Comparison of ENCODE assay signal across 8 mouse cellular contexts in the genomic region with DNA sequence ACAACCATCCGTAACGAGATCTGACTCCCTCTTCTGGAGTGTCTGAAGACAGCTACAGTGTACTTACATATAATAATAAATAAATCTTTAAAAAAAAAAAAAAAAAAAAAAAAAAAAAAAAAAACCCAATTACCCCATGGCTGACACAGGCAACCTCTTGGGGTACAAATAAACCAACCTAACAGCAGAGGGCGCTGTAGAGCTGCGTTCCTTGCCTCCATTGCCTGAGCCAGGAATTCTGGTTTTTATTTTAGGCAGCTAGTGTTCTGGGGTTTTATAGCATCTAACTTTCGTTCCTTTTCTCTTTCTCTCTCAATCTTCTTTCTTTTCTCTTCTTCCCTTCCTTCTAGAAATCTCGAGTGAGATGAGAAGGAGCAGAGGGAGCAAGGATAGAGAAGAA. TPM values are rescaled to one million over a fixed set of nuclear protein-coding genes. Genes with fewer than 3 reads are reported as not detected.
DNase-seq lines count a peak whose midpoint lies in the region; ATAC-seq and TF ChIP-seq lines count a peak whose summit lies in the region.
"Not testable (repeated sequence)": the region's sequence is repeated elsewhere in the genome, so short reads cannot be mapped to it uniquely, and the experiment has no call there.

No protein-coding gene starts in this region.

- H3K9ac ChIP-seq in limb, embryonic 14.5 days (ENCODE audit: low read depth, low read length, severe bottlenecking), result not testable (repeated sequence)

- not testable (repeated sequence) for H3K4me1 ChIP-seq in limb, embryonic 14.5 days (ENCODE audit: control insufficient read depth, insufficient read depth, low read length); testis, adult 2 months (ENCODE audit: control insufficient read depth, insufficient read depth, low read length)

- peak; percentile 76; the same call in 1 of the 2 replicates for TF ChIP-seq CTCF in testis, adult 2 months (IDR thresholded peaks at IDR 0.05; ENCODE audit: control insufficient read depth, insufficient read depth, insufficient replicate concordance, low read depth, low read length)

- not testable (repeated sequence) for ATAC-seq in limb, embryonic 14.5 days (ENCODE audit: low FRiP score, low read depth)

- not testable (repeated sequence) for TF ChIP-seq POLR2A in limb, embryonic 14.5 days (IDR thresholded peaks at IDR 0.05; ENCODE audit: borderline replicate concordance, extremely low read depth, insufficient read depth, insufficient read length); testis, adult 2 months (IDR thresholded peaks at IDR 0.05; ENCODE audit: control insufficient read depth, low read depth, low read length)

- H3K36me3 ChIP-seq in limb, embryonic 14.5 days (ENCODE audit: control insufficient read depth, insufficient read depth, low read length); testis, adult 2 months (ENCODE audit: control insufficient read depth, insufficient read depth, low read length): not testable (repeated sequence)

- not testable (repeated sequence) for H3K9me3 ChIP-seq in limb, embryonic 14.5 days (ENCODE audit: control insufficient read depth, low read length)

- not testable (repeated sequence) for H3K4me3 ChIP-seq in limb, embryonic 14.5 days (replicated peaks; ENCODE audit: low read length); testis, adult 2 months (ENCODE audit: control insufficient read depth, low read depth, low read length)

- DNase-seq in CD4-positive helper T cell, adult 2 months (ENCODE audit: low read depth, low spot score), result peak; percentile 81
- DNase-seq in adrenal gland, postnatal 25 days, result peak; percentile 76
- peak; percentile 83 for DNase-seq in embryo, embryonic 11 days
- DNase-seq in heart, adult 18-20 months, result peak; percentile 78 to 88
- peak; percentile 89 for DNase-seq in kidney, postnatal 10 days
- DNase-seq in limb, embryonic 14.5 days (ENCODE audit: low spot score), result peak; percentile 88
- DNase-seq in neural tube, embryonic 10.5 days (ENCODE audit: extremely low spot score, low spot score), result peak; percentile 59

- WGBS in limb, embryonic 14.5 days, result 8% methylated on average over 4 of the region's 6 CpGs

- H3K27ac ChIP-seq in limb, embryonic 14.5 days (replicated peaks; ENCODE audit: low read depth, low read length); testis, adult 2 months (ENCODE audit: control insufficient read depth, insufficient read depth, low read depth, low read length): not testable (repeated sequence)

- not testable (repeated sequence) for H3K4me2 ChIP-seq in limb, embryonic 14.5 days (replicated peaks; ENCODE audit: low read depth, low read length, severe bottlenecking)

- H3K27me3 ChIP-seq in limb, embryonic 14.5 days (ENCODE audit: control insufficient read depth, insufficient read depth, low read length); testis, adult 2 months (ENCODE audit: control insufficient read depth, insufficient read depth, low read length): not testable (repeated sequence)

RNA-seq across cellular contexts. Expression of gene Socs7, which starts 4.7 kb away (rescaled TPM):
- total RNA-seq in adrenal gland, postnatal 25 days (2021), result 21.0 and 27.5 TPM in 2 replicates
- 10 to 100 TPM; 21.9 to 22.8 TPM for total RNA-seq in heart, adult 18-20 months (2021)
- 13.7 and 14.1 TPM in 2 replicates for polyA plus RNA-seq in limb, embryonic 14.5 days (2012; rRNA removed)
- 2.6 and 3.0 TPM in 2 replicates for polyA plus RNA-seq in limb, embryonic 14.5 days (2014; fragmentation: Nextera tagmentation; extraction: Ambion mirVana)
- 90.3 and 96.2 TPM in 2 replicates for polyA plus RNA-seq in testis, adult 2 months (2012; rRNA removed)

RNA-seq across cellular contexts. Expression of gene Gpr179, which starts 5.8 kb away (rescaled TPM):
- 1.8 and 4.7 TPM in 2 replicates for total RNA-seq in adrenal gland, postnatal 25 days (2021)
- total RNA-seq in heart, adult 18-20 months (2021), result not detected
- polyA plus RNA-seq in limb, embryonic 14.5 days (2012; rRNA removed), result 0.08 and 0.09 TPM in 2 replicates
- 0.07 TPM in 2 replicates for polyA plus RNA-seq in limb, embryonic 14.5 days (2014; fragmentation: Nextera tagmentation; extraction: Ambion mirVana)
- 0.95 and 0.97 TPM in 2 replicates for polyA plus RNA-seq in testis, adult 2 months (2012; rRNA removed)

RNA-seq across cellular contexts. Expression of gene Mrpl45, which starts 42.1 kb away (rescaled TPM):
- total RNA-seq in adrenal gland, postnatal 25 days (2021), result 25.9 and 31.6 TPM in 2 replicates
- total RNA-seq in heart, adult 18-20 months (2021), result 10 to 100 TPM; 59.6 to 70.9 TPM
- 20.3 and 22.7 TPM in 2 replicates for polyA plus RNA-seq in limb, embryonic 14.5 days (2012; rRNA removed)
- 42.4 and 42.8 TPM in 2 replicates for polyA plus RNA-seq in limb, embryonic 14.5 days (2014; fragmentation: Nextera tagmentation; extraction: Ambion mirVana)
- polyA plus RNA-seq in testis, adult 2 months (2012; rRNA removed), result 8.7 and 9.0 TPM in 2 replicates

RNA-seq across cellular contexts. Expression of gene Arhgap23, which starts 57.7 kb away (rescaled TPM):
- 29.5 and 37.8 TPM in 2 replicates for total RNA-seq in adrenal gland, postnatal 25 days (2021)
- 10 to 100 TPM; 12.5 to 13.5 TPM for total RNA-seq in heart, adult 18-20 months (2021)
- 28.9 and 37.9 TPM in 2 replicates for polyA plus RNA-seq in limb, embryonic 14.5 days (2012; rRNA removed)
- polyA plus RNA-seq in limb, embryonic 14.5 days (2014; fragmentation: Nextera tagmentation; extraction: Ambion mirVana), result 9.8 and 10.8 TPM in 2 replicates
- polyA plus RNA-seq in testis, adult 2 months (2012; rRNA removed), result 27.7 and 30.5 TPM in 2 replicates
